Mouse (Mus musculus) frontal cortex, adult (tissue): ENCODE measurements at regions not wholly inside any gene's neighbourhood (a gene's known extent, or its start where the extent isn't known, plus 50 kb on each side); places are given as distances from the start of the nearest gene placed in this dataset.

Source experiments
- ATAC-seq: cut with Nextera tagmentation; 2 replicates; pipeline ENCODE4 v1.9.2; 2017; ENCODE audit warnings: mild to moderate bottlenecking, moderate library complexity, mixed read lengths; ENCODE audit not compliant: low TSS enrichment

DNA sequence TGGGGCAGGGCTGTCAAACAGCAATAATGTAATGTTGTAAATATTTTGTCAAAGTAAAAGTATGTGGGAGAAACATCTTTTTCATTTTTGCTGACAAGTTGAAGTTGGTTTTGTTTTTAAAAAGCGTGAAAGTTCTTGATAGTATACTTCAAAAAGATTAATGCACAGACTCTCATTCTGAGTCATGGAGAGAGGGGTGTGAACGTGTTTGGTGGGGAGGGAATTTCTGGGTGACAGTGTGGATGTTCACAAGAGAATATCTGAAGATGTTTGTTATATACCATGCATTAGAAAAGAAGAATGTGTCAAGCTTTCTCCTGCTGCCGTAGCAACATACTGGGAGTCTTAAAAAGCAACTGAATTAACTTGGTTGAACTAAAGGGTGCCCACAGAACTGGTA lies 57.0 kb downstream of the Rps29 start:
- ATAC-seq = no peak

DNA sequence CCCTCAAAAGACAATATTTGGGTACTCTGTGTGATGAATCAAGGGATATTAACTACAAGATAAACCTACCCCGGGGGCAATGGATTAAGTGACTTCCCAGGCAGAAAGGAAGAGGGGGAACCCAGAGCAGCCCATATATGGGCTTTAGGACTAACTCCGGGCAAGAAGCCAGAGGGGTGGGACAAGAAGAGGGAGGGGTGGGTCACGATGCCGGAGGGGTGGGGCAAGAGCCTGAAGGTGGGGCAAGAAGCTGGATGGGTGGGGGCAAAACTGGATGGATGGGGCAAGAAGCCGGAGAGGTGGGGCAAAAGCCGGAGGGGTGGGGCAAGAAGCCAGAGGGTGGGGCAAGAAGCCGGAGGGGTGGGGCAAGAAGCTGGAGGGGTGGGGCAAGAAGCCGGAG lies 64.1 kb downstream of the Rps29 start:
- ATAC-seq = no peak

DNA sequence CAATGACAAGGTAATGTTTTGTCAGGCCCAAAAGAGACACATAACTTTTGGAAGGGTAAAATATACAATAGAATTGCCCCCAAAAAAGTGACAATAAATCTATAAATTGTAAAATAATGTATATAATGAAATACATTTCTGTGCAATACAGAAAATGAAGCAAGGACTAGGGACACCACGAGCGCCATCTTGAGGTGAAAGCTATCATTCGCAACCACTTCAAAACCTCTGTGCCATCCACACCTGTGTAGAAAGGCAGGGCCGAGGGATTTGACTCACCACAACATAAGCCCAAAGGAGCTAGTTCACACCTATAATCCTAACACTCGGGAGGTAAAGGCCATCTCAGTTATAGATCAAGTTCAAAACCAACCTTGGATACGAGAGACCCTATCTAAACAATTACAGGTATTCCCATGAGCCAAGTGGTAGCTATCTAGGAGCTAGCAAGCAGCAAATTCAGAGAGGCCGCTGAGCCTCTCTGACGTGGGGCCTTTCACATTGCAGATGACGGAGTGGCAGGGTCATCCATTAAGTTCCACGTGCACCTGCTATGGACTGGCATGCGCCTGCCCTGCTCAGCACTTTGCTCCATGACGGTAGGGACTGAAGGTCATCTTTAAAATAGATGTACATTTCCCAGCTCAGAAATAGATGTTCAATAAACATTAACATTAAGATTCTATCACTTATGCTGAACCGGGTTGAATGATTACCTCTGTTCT lies 65.8 kb downstream of the Rps29 start:
- no peak for ATAC-seq

DNA sequence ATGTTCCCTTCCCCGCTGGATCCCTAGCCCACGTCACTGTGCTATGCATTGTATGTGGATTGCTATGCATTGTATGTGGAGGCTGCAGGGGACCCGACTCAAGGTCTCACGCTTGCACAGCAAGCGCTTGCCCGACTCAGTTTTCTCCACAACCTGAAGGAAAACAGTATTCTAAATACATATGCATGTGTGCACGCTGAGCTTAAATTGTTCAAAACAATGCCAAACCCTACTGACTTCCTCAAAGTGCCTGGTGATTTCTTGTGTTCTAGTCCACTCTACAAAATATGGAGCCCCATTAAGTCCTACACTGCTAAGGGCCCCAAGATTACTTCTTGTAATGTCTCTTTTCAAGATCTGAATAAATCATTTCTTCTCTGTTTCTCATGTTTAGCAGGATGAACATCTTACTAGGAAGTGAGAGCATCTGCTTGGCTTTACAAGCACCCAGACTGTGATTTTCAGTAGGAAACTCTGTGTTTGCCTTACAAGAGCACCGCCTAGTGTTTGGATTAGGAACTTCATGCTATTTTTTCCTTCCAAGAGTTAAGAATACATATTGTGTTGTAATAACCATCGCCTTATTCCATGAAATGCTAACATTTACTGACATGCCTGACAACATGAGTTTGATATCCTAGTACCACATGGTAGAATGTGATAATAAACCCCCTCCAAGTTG lies 70.9 kb downstream of the Rps29 start:
- peak; percentile 80 for ATAC-seq

DNA sequence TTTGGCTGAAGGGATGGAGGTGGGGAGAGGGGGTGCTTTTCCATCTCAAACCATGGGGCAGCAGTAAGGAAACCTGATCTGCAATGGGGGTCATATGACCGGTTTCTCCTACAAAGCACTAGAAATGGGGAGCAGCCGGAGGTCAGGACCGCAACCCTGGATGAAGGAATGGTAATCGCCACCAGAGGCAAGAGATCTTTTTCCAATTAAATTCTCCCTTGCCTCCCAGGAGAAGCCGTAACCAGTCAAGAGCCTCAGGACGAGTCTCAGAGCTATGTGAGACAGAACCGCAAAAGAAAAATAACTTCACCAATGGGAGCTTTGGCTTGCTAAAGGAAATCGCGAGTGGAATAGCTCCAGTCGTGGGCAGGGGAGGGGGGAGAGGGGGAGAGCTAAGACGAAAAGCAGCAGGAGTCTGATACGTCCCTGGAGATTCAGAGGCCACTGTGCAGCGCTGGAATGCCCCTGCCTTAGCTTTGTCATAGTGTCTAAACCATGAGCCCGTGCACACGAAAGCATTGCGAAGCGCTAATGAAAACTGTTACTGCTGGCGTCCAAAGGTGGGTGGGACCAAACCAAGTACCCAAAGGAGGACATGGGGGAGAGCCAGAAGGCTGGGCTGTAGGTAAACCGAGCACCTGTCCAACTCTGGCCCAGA lies 73.3 kb downstream of the Rps29 start:
- ATAC-seq = no peak

DNA sequence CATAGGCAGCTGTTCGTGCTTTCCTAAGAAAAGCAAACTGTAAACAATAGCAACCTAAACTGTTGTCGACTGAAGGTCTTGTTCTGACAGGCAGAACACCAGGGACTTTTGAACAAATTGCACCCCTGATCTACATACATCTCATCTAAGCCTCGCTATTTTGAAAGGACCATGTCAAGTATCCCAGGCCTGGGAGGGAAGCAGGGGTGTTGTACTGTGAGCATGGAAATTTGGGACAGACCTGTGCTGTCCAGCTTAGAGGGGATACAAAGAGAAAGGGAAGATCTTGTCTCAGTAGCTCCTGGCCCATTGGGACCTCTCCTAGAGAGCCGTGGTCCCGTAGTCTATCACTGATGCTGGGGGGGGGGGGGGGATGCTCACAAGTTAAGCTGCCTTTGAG lies 74.3 kb downstream of the Rps29 start:
- ATAC-seq = no peak

DNA sequence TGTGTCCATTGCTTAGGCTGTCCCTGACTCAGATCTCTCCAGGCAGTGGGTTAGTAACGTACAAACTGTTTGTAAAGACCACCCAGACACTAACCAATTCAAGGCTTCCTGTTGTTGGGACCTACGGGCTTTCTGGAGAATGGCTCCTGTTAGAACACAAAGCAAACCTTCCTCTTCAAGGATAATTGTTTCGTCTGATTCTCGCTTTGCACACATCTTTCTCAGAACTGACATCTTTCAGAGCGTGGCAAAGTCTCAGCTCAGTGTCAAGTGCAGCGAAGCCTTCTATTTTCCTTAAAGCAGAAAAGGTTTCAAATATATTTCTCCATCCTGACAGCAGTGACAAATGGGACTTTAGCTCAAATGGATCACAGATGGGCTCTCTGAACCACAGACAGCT lies 76.9 kb downstream of the Rps29 start:
- no peak for ATAC-seq

DNA sequence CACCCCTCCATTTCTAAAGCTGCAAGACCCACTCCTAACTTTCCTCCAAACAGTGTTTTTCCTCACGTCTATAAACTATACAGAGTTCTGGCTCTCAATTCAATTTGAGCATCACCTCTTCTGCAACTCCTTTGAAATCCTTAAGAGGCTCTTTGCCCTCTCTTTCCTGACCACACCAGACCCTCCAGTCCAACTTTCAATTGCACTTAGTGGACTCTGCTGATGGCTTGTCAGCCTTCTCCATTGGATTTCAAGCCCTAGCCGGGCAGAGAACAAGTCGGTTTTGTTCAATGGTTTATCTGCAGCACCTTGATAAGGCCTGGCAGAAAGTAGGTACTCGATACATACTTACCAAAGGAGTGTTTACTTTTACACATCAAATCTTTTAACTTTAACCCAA lies 119.4 kb downstream of the Rps29 start:
- no peak for ATAC-seq

DNA sequence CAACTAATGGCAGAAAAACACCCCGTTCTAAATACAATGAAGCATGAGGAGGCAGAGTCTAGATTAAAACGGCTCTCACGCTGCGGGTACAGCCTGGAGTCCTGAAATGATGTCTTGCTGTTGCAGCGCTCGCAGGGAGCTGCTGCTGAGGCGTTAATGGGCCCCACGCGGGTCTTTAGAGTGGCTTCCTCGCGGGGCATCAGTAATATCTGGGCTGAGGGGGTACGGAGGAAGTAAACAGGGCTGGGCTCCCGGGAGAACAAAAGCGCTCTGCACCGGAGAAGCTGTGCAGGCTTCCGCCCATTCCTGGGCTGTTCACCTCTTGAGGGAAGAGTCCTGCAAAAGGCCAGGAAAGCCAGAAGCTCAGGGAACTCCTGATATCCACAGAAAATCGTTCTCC lies 135.4 kb downstream of the Rps29 start:
- no peak for ATAC-seq

DNA sequence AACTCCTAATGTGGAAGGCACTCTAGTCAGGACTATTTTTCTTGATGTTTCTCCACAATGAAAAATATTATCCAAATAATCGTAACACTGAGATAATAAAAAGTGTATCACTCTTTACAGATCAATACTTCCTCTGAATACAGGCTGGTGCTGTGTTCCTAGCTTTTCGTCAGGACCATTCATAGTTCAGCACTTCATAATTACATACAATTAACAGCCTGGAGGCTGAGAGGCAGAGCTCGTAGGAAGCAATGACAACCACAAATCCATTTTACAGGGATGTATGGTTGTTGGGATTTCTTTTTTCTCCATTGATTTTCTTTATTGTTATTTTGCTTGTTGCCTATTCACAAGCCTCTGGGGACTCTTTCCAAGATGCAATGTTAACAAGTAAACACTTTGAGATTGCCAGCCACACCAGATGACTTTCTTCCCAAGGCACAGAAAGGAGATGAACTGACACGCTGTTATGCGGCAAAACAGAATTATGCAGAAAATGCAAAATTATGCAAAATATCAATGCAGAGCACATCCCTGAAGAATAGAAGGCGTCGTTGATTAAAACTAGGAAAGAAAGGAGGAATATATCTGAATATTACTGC lies 142.2 kb downstream of the Rps29 start:
- no peak for ATAC-seq

DNA sequence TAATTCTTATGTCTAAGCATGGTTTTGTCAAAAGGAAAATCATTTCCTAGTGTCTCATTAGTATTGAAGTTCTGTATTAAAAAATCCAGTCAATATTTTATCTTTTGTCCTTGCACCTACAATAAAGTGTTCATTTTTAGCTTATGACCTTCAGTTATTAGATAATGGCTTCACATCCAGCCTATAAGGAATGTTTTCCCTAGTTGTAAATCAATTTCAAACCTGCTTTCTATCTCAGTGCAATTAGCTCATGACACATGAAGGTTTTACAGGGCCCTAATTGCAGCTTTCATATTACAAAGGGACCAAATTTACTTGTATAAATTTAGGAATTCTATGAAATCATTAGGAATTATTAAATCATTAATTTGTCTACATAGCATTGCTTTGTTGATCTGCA lies 153.8 kb downstream of the Rps29 start:
- ATAC-seq = no peak

DNA sequence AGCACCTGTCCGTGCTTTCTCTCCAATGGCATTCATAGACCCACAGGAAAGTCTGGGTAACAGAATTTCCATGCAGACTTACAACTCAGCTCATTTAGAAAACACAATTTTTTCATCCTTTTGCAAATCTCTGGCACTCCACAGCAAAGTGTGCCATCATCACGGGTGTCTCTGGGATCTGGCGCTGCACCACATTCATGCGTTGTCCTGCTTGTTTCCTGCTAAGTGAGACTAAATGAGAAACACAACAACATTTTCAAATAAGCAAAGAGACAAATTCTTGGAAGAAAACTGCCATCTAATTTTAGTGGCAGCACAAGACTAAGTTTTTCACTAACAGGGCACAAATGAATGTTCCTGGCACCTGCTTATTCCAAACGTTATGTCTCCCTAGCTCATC lies 156.9 kb downstream of the Rps29 start:
- ATAC-seq = peak; percentile 27; the same call in 1 of the 2 replicates

DNA sequence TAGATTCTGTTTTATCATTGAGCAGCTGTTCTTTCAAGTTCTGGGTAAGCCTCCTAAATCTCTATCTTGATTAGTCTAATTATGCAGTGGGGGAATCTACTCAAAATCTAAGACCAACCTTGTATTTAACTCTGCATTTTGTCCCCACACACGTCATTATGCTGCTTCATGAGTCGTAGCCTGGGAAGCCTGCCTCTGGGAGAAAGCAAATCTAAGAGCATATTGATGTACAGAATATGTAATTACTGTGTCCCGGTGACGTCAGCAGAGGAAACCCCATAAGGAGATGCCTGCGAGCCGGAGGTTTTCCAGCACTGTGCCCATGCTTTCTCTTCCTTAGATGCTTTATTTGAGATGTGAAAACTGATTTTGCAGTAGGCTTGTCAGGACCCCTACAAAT lies 161.7 kb downstream of the Rps29 start:
- ATAC-seq = peak; percentile 94

DNA sequence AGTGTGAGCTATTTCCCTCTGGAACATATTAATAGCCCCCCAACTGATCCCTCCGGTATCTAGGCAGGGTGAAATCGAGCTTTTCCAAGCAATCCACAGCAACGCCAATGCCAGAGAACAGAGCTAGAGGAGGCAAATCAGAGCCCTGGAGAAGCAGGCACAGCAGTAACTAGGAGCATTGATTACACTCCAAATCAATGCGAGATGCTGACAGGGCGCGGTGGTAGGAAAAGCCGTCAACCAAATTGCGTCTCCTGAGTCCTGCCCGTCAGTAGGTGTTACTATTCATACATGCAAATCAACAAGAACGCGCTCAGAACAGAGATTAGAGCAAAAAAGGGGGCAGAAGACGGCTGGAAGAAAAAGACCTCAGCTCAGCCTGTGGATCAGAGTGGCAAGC lies 162.2 kb downstream of the Rps29 start:
- peak; percentile 79 for ATAC-seq

DNA sequence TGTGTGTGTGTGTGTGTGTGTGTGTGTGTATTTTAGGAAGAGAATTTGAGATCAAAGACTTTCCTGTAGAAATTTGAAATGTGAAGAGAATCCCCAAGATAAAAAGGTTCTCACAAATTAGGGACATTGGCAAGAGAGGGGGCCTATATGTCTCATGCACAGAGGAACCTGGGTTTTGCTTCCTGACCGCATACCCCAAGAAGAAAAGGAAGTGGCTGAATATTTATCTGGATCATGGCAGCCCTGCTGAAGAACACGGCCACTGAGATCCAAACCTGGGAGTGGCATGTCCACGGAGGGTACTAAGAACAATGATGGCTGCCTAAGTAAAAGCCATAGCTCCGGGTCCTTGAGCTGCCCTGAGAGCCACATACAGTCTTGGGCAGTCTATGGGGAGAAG lies 178.3 kb downstream of the Rps29 start:
- no peak for ATAC-seq

DNA sequence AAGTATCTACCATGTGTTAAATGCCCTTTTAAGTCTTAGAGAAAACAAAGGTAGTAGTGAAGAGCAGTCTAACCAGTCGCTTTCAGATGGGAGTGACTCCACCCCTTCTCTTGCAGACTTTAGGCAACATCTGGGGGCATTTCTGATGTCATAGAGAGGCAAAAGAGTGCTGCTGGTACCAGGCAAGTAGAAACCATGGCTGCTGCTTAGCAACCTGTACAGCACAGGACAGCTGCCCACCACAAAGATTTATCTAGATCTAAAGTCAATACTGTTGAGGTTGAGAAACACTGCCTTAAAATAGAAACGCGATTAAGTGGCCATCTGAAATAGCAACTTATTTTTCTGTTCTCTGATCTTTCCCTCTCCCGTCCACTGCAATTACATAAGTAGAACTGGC lies 178.8 kb downstream of the Rps29 start:
- ATAC-seq = no peak

DNA sequence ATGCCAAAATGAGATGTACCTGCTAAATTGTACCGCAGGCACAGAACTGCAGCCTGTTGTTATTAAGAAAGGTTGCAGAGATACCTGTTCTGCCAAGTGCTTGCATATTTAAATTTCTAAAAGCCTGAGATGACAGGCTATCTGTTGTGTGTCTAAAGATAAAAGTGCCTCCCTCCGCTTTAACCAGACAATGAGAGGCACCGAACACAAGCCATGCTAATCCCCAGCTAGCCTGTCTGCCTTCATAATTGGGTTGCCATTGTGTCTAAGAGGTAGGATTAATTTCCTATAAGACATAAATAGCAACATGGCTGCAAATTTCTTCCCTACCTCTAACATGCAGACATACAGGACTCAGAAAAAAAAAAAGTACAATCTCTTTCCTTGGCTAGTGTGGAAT lies 179.8 kb downstream of the Rps29 start:
- no peak for ATAC-seq

DNA sequence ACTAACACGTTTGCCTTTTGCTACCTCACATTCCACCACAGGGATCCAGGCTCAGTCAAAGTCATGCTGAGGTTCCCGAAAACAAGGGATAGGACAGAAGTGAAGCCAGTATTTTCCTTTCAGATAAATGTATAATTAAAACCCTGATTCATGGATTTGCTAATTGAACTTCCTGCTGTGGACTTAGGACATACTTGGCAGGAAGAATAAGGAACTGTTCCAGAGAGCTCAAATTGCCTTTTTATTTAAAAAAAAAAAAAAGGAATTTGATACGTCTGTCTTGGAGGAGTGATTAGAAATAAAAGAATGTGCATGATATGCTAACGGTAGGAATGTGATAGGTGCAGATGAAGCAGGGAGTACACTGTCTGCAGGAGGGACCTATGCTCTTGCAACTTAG lies 181.7 kb downstream of the Rps29 start:
- ATAC-seq = no peak

DNA sequence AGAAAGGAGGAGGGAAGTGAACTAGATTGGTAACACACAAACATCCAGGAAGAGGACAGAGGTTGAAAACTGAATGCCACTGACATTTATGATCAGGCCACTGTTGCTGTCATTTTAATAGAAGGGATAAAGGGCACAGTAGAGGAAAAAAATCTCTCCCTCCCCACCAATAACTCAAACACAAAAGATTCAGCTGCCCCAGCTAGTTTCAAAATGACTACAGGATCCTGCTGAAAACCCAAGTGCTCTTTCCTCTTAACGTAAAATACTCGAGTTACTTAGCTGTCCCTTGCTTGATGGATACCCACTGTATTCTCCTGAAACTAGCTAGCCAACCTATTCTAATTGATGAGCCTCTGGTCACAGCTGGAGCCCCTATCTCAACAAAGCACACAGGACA lies 211.7 kb downstream of the Rps29 start:
- ATAC-seq = no peak

DNA sequence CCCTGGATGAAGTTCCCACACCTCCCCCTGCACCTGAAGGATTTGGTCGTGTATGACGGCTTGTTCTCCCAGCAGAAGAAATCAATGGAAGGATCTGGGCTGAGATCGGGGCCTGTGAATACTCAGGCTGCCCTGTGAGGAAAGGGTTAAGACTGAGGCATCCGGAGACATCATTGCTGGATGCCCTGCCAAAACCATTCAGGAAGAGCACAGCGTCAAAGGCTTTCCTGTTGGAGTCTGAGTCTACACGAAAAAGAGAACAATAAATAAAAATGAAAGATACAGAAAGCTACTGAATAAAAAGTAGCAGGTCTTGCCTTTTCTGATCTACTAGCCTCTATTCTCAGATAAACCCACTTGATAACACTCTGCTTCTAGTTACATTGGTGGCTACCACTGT lies 248.4 kb downstream of the Rps29 start:
- ATAC-seq = no peak

DNA sequence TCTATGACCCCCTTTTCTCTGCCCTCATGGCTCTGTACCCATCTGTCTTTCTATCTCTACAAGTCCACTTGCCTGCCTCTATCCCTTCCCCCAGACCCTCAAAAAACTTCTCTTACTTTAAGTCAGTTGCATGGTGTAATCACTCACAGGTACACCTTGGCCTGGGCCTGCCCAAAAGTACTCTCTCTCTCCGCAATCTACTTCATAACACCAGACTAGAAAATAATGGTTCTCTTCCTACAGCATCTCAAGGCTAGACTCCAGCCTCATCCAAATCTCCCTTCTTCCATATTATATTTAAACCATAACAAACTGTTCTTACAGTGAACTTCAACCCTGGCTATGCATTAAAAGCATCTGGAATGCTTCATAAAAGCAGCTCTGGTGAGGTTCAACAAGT lies 254.2 kb downstream of the Rps29 start:
- ATAC-seq = no peak

DNA sequence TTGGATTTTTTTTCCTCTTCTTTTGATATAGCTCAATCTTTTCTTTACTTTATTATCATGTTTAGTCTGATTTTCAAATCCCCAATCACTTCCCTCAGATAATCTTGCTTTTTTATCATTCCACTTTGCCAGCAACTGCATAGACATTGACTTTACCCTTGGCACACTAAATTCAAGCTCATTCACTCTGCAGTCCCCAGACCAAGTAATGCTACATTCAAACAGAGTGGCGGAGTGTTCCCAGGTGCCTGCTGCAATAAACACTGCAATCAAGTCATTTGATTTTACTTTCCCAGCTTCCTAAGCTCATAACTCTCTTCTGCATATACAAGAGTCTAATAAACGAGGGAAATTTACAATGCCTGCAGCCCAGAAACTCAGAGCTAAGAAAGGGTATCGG lies 269.8 kb downstream of the Rps29 start:
- no peak for ATAC-seq

DNA sequence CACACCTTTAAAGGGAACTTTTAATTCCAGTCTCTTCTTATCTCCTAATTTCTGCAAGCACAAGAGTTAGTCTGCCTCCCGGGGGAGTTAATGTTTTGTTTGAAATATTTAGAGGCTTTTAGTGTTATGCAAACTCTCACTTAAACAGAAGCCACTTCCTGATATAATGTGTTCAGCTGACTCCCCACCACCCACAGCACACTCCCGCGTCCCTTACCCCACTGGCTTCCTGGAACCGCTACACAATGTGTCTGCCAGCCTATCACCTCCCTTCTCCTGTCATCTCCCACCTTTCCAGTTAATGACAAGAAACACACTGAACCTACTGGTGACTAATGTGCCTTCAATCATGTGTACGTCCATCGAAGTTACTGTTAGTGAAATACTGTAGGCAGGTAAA lies 276.5 kb downstream of the Rps29 start:
- ATAC-seq = no peak
